Mouse (Mus musculus): Measurements from ENCODE around the gene Plpp3. TPM values are rescaled to one million over a fixed set of nuclear protein-coding genes. Genes with fewer than 3 reads are reported as not detected.

Plpp3 gene
- polyA plus RNA-seq, 1 experiment from 2014 or later, result 51.1 TPM

GRCm38 (mm10) chr4:105151911-105152690 is 5.0 kb upstream of the Plpp3 start:
- Histone ChIP-seq H3K27me3 (ENCODE audit: control insufficient read depth, insufficient read depth, low read length) (no peaks in the 10 kb centered on the region), H3K9ac (replicated peaks; ENCODE audit: low read depth, low read length) (no peak overlapping the region), H3K4me1 (ENCODE audit: control insufficient read depth, insufficient read depth, low read length) (no peaks in the 10 kb centered on the region), H3K36me3 (ENCODE audit: control insufficient read depth, insufficient read depth, low read length) (no peaks in the 10 kb centered on the region), H3K4me2 (replicated peaks; ENCODE audit: low read depth, low read length) (no peak overlapping the region), H3K4me3 (ENCODE audit: low read depth, low read length) (no peak overlapping the region), H3K9me3 (ENCODE audit: control insufficient read depth, low read depth, low read length) (no peaks in the 10 kb centered on the region), H3K27ac (ENCODE audit: low read length) (no peak overlapping the region)
- no peak for ATAC-seq (ENCODE audit: insufficient number of reproducible peaks, insufficient read depth, low FRiP score, low read depth)
- WGBS, result 46% methylated on average over 14 of the region's 14 CpGs

GRCm38 (mm10) chr4:105153227-105153626 is 3.9 kb upstream of the Plpp3 start:
- no peak for ATAC-seq (ENCODE audit: insufficient number of reproducible peaks, insufficient read depth, low FRiP score, low read depth)
- 64% methylated on average over 3 of the region's 3 CpGs for WGBS

GRCm38 (mm10) chr4:105156281-105156680 is 866 bp upstream of the Plpp3 start:
- Histone ChIP-seq H3K4me1 (ENCODE audit: control insufficient read depth, insufficient read depth, low read length) (peaks cover 8% of the 10 kb centered on the region), H3K36me3 (ENCODE audit: control insufficient read depth, insufficient read depth, low read length) (no peaks in the 10 kb centered on the region), H3K27ac (ENCODE audit: low read length) (no peak overlapping the region), H3K27me3 (ENCODE audit: control insufficient read depth, insufficient read depth, low read length) (no peaks in the 10 kb centered on the region), H3K4me2 (replicated peaks; ENCODE audit: low read depth, low read length) (no peak overlapping the region), H3K9me3 (ENCODE audit: control insufficient read depth, low read depth, low read length) (no peaks in the 10 kb centered on the region), H3K4me3 (ENCODE audit: low read depth, low read length) (no peak overlapping the region), H3K9ac (replicated peaks; ENCODE audit: low read depth, low read length) (no peak overlapping the region)
- WGBS, result 77% methylated on average over 7 of the region's 7 CpGs
- no peak for ATAC-seq (ENCODE audit: insufficient number of reproducible peaks, insufficient read depth, low FRiP score, low read depth)

More at GRCm38 (mm10) chr4:105153227-105153626, 3.9 kb upstream of the Plpp3 start:
- Histone ChIP-seq H3K9ac (replicated peaks; ENCODE audit: low read depth, low read length) (no peak overlapping the region), H3K4me2 (replicated peaks; ENCODE audit: low read depth, low read length) (no peak overlapping the region), H3K36me3 (ENCODE audit: control insufficient read depth, insufficient read depth, low read length) (no peaks in the 10 kb centered on the region), H3K9me3 (ENCODE audit: control insufficient read depth, low read depth, low read length) (no peaks in the 10 kb centered on the region), H3K27me3 (ENCODE audit: control insufficient read depth, insufficient read depth, low read length) (no peaks in the 10 kb centered on the region), H3K4me1 (ENCODE audit: control insufficient read depth, insufficient read depth, low read length) (no peaks in the 10 kb centered on the region), H3K27ac (ENCODE audit: low read length) (no peak overlapping the region), H3K4me3 (ENCODE audit: low read depth, low read length) (no peak overlapping the region)

- Histone ChIP-seq H3K4me1 (ENCODE audit: control insufficient read depth, insufficient read depth, low read length) (peaks cover 8% of the 10 kb centered on the region), H3K27ac (ENCODE audit: low read length) (peak overlapping the region; percentile 97; the same call in 1 of the 2 replicates), H3K27me3 (ENCODE audit: control insufficient read depth, insufficient read depth, low read length) (no peaks in the 10 kb centered on the region), H3K4me2 (replicated peaks; ENCODE audit: low read depth, low read length) (peak overlapping the region; percentile 70; the same call in 1 of the 2 replicates), H3K9me3 (ENCODE audit: control insufficient read depth, low read depth, low read length) (no peaks in the 10 kb centered on the region), H3K4me3 (ENCODE audit: low read depth, low read length) (peak overlapping the region; percentile 89), H3K36me3 (ENCODE audit: control insufficient read depth, insufficient read depth, low read length) (no peaks in the 10 kb centered on the region; the same call in 1 of the 2 replicates), H3K9ac (replicated peaks; ENCODE audit: low read depth, low read length) (no peak overlapping the region)
- WGBS, result under 1% methylated on average over 4 of the region's 4 CpGs
- no peak for ATAC-seq (ENCODE audit: insufficient number of reproducible peaks, insufficient read depth, low FRiP score, low read depth)
These were observed 232 bp upstream of the Plpp3 start for GRCm38 (mm10) chr4:105156955-105157275.

GRCm38 (mm10) chr4:105158169-105158555 is 1.0 kb downstream of the Plpp3 start:
- ATAC-seq (ENCODE audit: insufficient number of reproducible peaks, insufficient read depth, low FRiP score, low read depth), result peak; percentile 76
- WGBS, result under 1% methylated on average over 26 of the region's 26 CpGs
- H3K27me3 ChIP-seq (ENCODE audit: control insufficient read depth, insufficient read depth, low read length), result no peaks in the 10 kb centered on the region
- H3K4me1 ChIP-seq (ENCODE audit: control insufficient read depth, insufficient read depth, low read length), result peaks cover 8% of the 10 kb centered on the region
- H3K36me3 ChIP-seq (ENCODE audit: control insufficient read depth, insufficient read depth, low read length), result no peaks in the 10 kb centered on the region; the same call in 1 of the 2 replicates
- peak overlapping the region; percentile 89 for H3K4me3 ChIP-seq (ENCODE audit: low read depth, low read length)
- peak overlapping the region; percentile 70 for H3K4me2 ChIP-seq (replicated peaks; ENCODE audit: low read depth, low read length)
- peak overlapping the region; percentile 92 for H3K9ac ChIP-seq (replicated peaks; ENCODE audit: low read depth, low read length)
- no peaks in the 10 kb centered on the region for H3K9me3 ChIP-seq (ENCODE audit: control insufficient read depth, low read depth, low read length)
- H3K27ac ChIP-seq (ENCODE audit: low read length), result peak overlapping the region; percentile 97

GRCm38 (mm10) chr4:105158651-105159530 is 1.7 kb downstream of the Plpp3 start:
- Histone ChIP-seq H3K36me3 (ENCODE audit: control insufficient read depth, insufficient read depth, low read length) (no peaks in the 10 kb centered on the region; the same call in 1 of the 2 replicates), H3K4me3 (ENCODE audit: low read depth, low read length) (peak overlapping the region; percentile 89), H3K27ac (ENCODE audit: low read length) (no peak overlapping the region; the same call in 1 of the 2 replicates), H3K27me3 (ENCODE audit: control insufficient read depth, insufficient read depth, low read length) (no peaks in the 10 kb centered on the region), H3K9ac (replicated peaks; ENCODE audit: low read depth, low read length) (peak overlapping the region; percentile 92), H3K4me2 (replicated peaks; ENCODE audit: low read depth, low read length) (peak overlapping the region; percentile 70), H3K4me1 (ENCODE audit: control insufficient read depth, insufficient read depth, low read length) (peaks cover 8% of the 10 kb centered on the region), H3K9me3 (ENCODE audit: control insufficient read depth, low read depth, low read length) (no peaks in the 10 kb centered on the region)
- WGBS, result 3% methylated on average over 18 of the region's 18 CpGs
- no peak for ATAC-seq (ENCODE audit: insufficient number of reproducible peaks, insufficient read depth, low FRiP score, low read depth)

- Histone ChIP-seq H3K9ac (replicated peaks; ENCODE audit: low read depth, low read length) (0 out of 2 replicates have a peak overlapping the region, but pooled peaks have one; percentile 92), H3K9me3 (ENCODE audit: control insufficient read depth, low read depth, low read length) (no peaks in the 10 kb centered on the region), H3K27ac (ENCODE audit: low read length) (no peak overlapping the region), H3K4me2 (replicated peaks; ENCODE audit: low read depth, low read length) (peak overlapping the region; percentile 70), H3K4me3 (ENCODE audit: low read depth, low read length) (peak overlapping the region; percentile 89), H3K36me3 (ENCODE audit: control insufficient read depth, insufficient read depth, low read length) (no peaks in the 10 kb centered on the region; the same call in 1 of the 2 replicates), H3K4me1 (ENCODE audit: control insufficient read depth, insufficient read depth, low read length) (peaks cover 8% of the 10 kb centered on the region), H3K27me3 (ENCODE audit: control insufficient read depth, insufficient read depth, low read length) (no peaks in the 10 kb centered on the region)
- no peak for ATAC-seq (ENCODE audit: insufficient number of reproducible peaks, insufficient read depth, low FRiP score, low read depth)
- WGBS, result 29% methylated on average over 6 of the region's 6 CpGs
These were observed 2.4 kb downstream of the Plpp3 start for GRCm38 (mm10) chr4:105159531-105159870.

- H3K4me1 ChIP-seq (ENCODE audit: control insufficient read depth, insufficient read depth, low read length), result peaks cover 8% of the 10 kb centered on the region
- no peaks in the 10 kb centered on the region; the same call in 1 of the 2 replicates for H3K36me3 ChIP-seq (ENCODE audit: control insufficient read depth, insufficient read depth, low read length)
- no peak for ATAC-seq (ENCODE audit: insufficient number of reproducible peaks, insufficient read depth, low FRiP score, low read depth)
- no peak overlapping the region for H3K4me3 ChIP-seq (ENCODE audit: low read depth, low read length)
- no peaks in the 10 kb centered on the region for H3K27me3 ChIP-seq (ENCODE audit: control insufficient read depth, insufficient read depth, low read length)
- 84% methylated on average over 6 of the region's 6 CpGs for WGBS
- peak overlapping the region; percentile 70; the same call in 1 of the 2 replicates for H3K4me2 ChIP-seq (replicated peaks; ENCODE audit: low read depth, low read length)
- no peak overlapping the region for H3K27ac ChIP-seq (ENCODE audit: low read length)
- H3K9ac ChIP-seq (replicated peaks; ENCODE audit: low read depth, low read length), result no peak overlapping the region
- H3K9me3 ChIP-seq (ENCODE audit: control insufficient read depth, low read depth, low read length), result no peaks in the 10 kb centered on the region
These were observed 3.3 kb downstream of the Plpp3 start for GRCm38 (mm10) chr4:105160470-105160869.
